Mouse (Mus musculus) cerebellum, adult 2 months (tissue): ENCODE data around the gene Ugt1a8.
"Not testable (repeated sequence)": the region's sequence is repeated elsewhere in the genome, so short reads cannot be mapped to it uniquely, and the experiment has no call there.

Experiments
- CTCF ChIP-seq: fragments of 200-500 bp; IDR thresholded peaks from 2 replicates; pipeline ENCODE4 v1.5.1; 2011; ENCODE audit warnings: low read depth, mild to moderate bottlenecking, control low read depth, low read length, moderate library complexity, borderline replicate concordance; ENCODE audit not compliant: insufficient read depth
- POLR2A ChIP-seq: fragments of 200-500 bp; IDR thresholded peaks from 2 replicates; pipeline ENCODE4 v1.6.1; 2011; ENCODE audit warnings: low read length, control low read depth, borderline replicate concordance; ENCODE audit not compliant: insufficient read depth

DNA sequence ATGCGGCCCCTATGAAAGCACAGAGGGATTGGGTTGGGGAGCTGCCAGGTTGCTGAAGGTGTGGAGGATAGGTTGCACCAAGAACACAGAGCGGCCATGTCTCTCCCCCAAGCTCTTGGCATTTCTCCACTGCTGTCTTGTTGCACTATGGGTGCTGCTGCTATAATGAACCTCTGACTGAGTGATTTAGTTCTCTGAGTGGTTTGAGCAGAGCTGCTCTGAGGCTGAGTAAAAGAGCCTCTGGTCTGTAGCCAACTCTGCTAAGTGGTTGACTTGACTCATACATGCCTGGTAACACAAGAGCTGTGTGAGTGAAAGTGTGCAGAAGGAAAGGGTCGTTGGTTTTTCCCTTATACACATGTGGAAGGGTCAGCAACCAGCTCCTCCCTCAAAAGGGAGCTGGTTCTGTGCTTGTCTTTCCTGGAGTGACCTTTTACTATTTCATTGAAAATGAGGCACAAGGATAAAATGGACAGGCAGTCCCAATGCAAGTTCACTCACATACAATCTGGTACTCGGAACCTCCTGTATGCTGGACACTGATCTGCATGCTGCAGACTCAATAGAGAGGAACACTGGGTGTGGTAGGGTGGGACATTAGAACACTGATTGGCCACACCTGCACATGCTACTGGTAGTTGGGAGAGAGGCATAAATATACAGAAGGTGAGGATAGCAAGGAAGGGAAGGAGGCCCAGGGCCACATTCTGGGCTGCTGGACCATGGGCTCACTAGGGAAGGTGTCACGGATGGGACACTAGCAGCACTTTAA, 16.3 kb downstream of the Ugt1a8 start:
- TF ChIP-seq POLR2A, CTCF: not testable (repeated sequence)
